Mouse (Mus musculus) forebrain, embryonic 14.5 days (tissue): ENCODE measurements around the gene Trim44. TPM values are rescaled to one million over a fixed set of nuclear protein-coding genes. Genes with fewer than 3 reads are reported as not detected.

Experiments
- ATAC-seq: fragments of 200-750 bp; cut with Nextera tagmentation; 2 replicates; pipeline ENCODE4 v1.8.0; 2017; ENCODE audit warnings: mild to moderate bottlenecking, moderate library complexity
- DNase-seq: peaks from one replicate; pipeline ENCODE4 v3.0.0-alpha.2; 2015; ENCODE audit warnings: low spot score
- H3K27ac ChIP-seq: fragments of 300-500 bp; sonication (generic); 2 replicates; pipeline ENCODE4 v1.5.1; 2014; ENCODE audit warnings: low read depth, mild to moderate bottlenecking, control low read depth, low read length, moderate library complexity
- H3K27me3 ChIP-seq: fragments of 300-500 bp; sonication (generic); replicated peaks from 2 replicates; pipeline ENCODE4 v1.6.1; 2014; ENCODE audit warnings: low read length, control low read depth, mixed read lengths; ENCODE audit not compliant: control insufficient read depth, insufficient read depth
- H3K36me3 ChIP-seq: fragments of 300-500 bp; sonication (generic); 2 replicates; pipeline ENCODE4 v1.6.1; 2014; ENCODE audit warnings: low read length, control low read depth; ENCODE audit not compliant: control insufficient read depth, insufficient read depth
- H3K4me1 ChIP-seq: fragments of 300-500 bp; sonication (generic); 2 replicates; pipeline ENCODE4 v1.6.1; 2014; ENCODE audit warnings: antibody characterized with exemption, low read length, control low read depth; ENCODE audit not compliant: control insufficient read depth, insufficient read depth
- H3K4me2 ChIP-seq: fragments of 300-500 bp; sonication (generic); 2 replicates; pipeline ENCODE4 v1.6.1; 2014; ENCODE audit warnings: mild to moderate bottlenecking, control low read depth, low read length
- H3K4me3 ChIP-seq: fragments of 300-500 bp; sonication (generic); 2 replicates; pipeline ENCODE4 v1.5.1; 2014; ENCODE audit warnings: low read depth, low read length, control low read depth
- H3K9ac ChIP-seq: fragments of 300-500 bp; sonication (generic); 2 replicates; pipeline ENCODE4 v1.6.1; 2014; ENCODE audit warnings: mild to moderate bottlenecking, low read length, control low read depth, moderate library complexity
- H3K9me3 ChIP-seq: fragments of 300-500 bp; sonication (generic); replicated peaks from 2 replicates; pipeline ENCODE4 v1.6.1; 2016; ENCODE audit warnings: low read length, control low read depth, mixed read lengths; ENCODE audit not compliant: control insufficient read depth
- WGBS: fragments of 180-500 bp; shearing (Covaris S2); extraction: QIAGEN DNeasy Blood & Tissue Kit; methylation state at CpG from one replicate; pipeline ENCODE4 v1.1.7; 2014; 5-methylcytosine and 5-hydroxymethylcytosine counted together
- polyA plus RNA-seq: library from polyadenylated mRNA; unstranded; fragments of >200 nt; fragmentation: Nextera tagmentation; extraction: Ambion mirVana; gene quantifications from 2 replicates; pipeline ENCODE4 v1.2.1, GENCODE M21; 2014

Gene Trim44
- polyA plus RNA-seq, 1 experiment from 2014 or later = 29.8 TPM

DNA sequence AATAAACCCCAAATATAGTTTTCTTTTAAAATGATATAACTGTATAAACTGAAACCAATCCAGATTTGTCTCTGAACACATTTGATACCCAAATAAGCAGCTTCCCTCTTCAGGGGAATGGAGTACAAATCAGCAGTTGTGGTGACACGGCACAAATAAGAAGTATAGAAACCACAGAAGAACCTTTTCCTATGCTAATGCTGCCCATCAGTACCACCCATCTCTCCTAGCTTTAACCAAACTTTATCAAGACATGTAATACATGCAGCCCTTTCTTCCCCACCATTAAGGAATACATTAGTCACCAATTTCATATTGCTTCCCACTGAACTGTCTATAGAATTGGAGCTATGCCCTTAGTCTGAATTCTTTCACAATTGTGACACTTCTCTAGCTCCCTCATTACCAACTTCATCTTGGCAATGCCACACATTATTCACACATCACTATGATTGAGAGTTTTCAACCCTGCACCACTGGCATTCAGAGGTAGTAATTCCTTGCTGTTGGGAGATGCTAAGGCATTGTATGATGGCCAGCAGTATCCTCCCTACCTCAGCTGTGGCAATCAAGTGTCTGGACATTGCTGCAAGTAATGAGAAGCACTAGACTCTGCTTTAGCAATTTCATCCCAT, 44.6 kb downstream of the Trim44 start:
- Histone ChIP-seq H3K4me1 (peaks cover 10% of the 10 kb centered on the region), H3K9me3 (no peaks in the 10 kb centered on the region), H3K36me3 (no peaks in the 10 kb centered on the region), H3K27me3 (no peaks in the 10 kb centered on the region), H3K27ac (no peak overlapping the region), H3K9ac (no peak overlapping the region), H3K4me2 (no peak overlapping the region), H3K4me3 (no peak overlapping the region)
- DNase-seq (no peak), ATAC-seq (no peak)
- WGBS = 94% methylated on average over 1 of the region's 1 CpGs

DNA sequence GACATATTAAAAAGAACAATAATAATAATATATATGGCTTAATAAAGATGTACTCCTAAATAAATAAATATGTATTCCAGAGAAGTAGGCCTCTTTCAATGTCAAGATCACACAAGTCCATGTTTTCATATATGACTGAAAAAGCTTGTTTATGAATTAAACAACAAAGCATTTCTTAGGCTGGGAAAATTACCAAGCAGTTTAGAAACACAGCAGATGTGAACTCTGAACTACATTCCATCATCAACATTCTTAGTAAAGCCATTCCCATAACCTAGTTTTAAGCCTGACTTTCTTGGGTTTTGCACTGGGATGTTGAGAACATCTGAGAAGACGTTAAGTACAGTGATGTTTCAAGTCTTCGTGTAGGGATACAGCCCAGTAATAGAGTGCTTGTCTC, 45.4 kb downstream of the Trim44 start:
- no peak overlapping the region for H3K4me2 ChIP-seq
- peaks cover under 1% of the 10 kb centered on the region; the same call in 1 of the 2 replicates for H3K36me3 ChIP-seq
- DNase-seq = no peak
- no peaks in the 10 kb centered on the region for H3K27me3 ChIP-seq
- H3K9me3 ChIP-seq = no peaks in the 10 kb centered on the region
- 81% methylated on average over 2 of the region's 2 CpGs for WGBS
- ATAC-seq = no peak
- no peak overlapping the region for H3K9ac ChIP-seq
- H3K4me3 ChIP-seq = no peak overlapping the region
- no peak overlapping the region for H3K27ac ChIP-seq
- H3K4me1 ChIP-seq = peaks cover 10% of the 10 kb centered on the region

DNA sequence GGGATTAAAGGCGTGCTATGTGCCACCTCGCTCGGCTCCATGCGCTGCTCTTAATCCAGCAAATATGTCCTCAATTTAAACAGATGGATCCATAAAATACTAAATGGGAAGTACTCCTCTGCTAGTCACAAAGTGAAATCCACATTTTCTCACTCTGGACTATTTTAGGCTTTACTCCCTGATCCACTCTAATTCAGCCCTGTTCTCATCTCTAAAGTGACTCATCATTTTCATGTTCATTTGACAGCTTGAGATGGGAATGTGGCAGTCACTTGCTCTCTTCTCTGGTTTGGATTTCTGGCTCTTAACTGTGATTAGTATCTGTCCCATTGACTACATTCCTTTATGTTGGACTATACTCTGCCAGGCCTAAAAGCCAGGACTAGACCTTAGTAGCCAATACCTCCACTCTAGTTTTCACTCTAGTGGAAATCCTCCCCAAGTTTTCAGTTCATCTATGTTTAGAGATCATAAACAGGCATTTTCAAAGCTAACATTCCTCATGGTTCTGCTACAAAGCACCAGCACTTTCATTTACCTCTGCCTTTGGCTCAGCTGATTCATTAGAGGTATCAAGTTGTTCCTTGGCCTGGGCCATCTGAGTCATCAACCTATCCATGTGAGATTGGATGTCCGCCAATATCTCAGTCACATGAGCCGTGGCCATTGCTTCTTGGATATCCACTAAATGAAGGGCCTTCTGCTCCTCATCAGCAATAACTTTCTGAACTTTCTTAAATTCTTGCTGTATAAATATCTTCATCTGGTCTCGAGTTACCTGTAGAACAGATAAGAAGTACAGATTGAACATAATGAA, 50.5 kb downstream of the Trim44 start:
- 93% methylated on average over 7 of the region's 7 CpGs for WGBS
- ATAC-seq = no peak
- Histone ChIP-seq H3K4me3 (no peak overlapping the region), H3K4me2 (no peak overlapping the region), H3K9ac (no peak overlapping the region), H3K27ac (no peak overlapping the region), H3K4me1 (peaks cover 4% of the 10 kb centered on the region), H3K36me3 (peaks cover 17% of the 10 kb centered on the region), H3K27me3 (no peaks in the 10 kb centered on the region), H3K9me3 (no peaks in the 10 kb centered on the region)
- no peak for DNase-seq

DNA sequence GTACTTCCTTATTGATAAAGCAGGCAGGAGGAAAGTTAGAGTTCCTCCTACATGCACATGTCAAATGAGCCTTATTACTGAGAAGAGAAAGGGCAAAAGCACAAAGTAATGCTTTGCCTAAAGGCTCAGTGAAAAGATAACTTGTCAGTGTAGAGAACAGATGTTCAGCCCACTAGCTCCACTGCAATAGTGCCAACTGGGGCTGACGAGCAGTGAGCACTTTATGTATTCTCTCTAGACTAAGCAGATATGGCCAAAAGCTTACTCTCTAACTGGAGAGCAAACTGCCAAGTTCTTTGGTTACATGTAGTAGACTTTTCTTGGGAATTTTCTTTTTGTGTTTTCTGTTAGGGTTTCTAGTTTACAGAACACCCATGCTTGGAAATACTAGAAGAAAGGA, 53.6 kb downstream of the Trim44 start:
- H3K4me3 ChIP-seq = no peak overlapping the region
- H3K4me1 ChIP-seq = no peaks in the 10 kb centered on the region
- ATAC-seq (no peak), DNase-seq (no peak)
- H3K9ac ChIP-seq = no peak overlapping the region
- H3K4me2 ChIP-seq = no peak overlapping the region
- H3K9me3 ChIP-seq = no peaks in the 10 kb centered on the region
- H3K27ac ChIP-seq = no peak overlapping the region
- H3K36me3 ChIP-seq = peaks cover 17% of the 10 kb centered on the region
- WGBS = 37% methylated on average over 1 of the region's 1 CpGs
- H3K27me3 ChIP-seq = no peaks in the 10 kb centered on the region

DNA sequence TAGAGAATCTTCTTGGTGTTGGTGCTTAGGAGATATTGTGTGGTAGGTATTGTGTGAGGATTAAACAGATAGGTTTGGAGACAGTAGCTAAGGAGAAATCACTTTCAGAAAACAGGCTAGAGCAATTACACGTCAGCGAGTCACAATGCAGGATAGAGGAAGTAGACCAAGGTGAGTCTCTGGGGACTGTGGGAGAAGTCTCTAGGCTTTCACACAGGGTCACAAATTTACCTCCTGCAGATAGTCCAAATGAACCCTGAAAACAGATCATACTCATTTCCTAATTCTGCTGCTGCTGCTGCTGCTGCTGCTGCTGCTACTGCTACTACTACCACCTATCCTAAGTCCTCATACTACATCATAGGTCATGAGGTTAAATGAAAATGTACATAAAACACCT, 66.2 kb downstream of the Trim44 start:
- H3K27me3 ChIP-seq = no peaks in the 10 kb centered on the region
- peaks cover 13% of the 10 kb centered on the region for H3K4me1 ChIP-seq
- H3K27ac ChIP-seq = no peak overlapping the region
- WGBS = 89% methylated on average over 2 of the region's 2 CpGs
- H3K4me2 ChIP-seq = no peak overlapping the region
- no peak for ATAC-seq
- no peaks in the 10 kb centered on the region; the same call in 1 of the 2 replicates for H3K36me3 ChIP-seq
- no peak for DNase-seq
- no peak overlapping the region for H3K9ac ChIP-seq
- H3K9me3 ChIP-seq = no peaks in the 10 kb centered on the region
- H3K4me3 ChIP-seq = no peak overlapping the region

DNA sequence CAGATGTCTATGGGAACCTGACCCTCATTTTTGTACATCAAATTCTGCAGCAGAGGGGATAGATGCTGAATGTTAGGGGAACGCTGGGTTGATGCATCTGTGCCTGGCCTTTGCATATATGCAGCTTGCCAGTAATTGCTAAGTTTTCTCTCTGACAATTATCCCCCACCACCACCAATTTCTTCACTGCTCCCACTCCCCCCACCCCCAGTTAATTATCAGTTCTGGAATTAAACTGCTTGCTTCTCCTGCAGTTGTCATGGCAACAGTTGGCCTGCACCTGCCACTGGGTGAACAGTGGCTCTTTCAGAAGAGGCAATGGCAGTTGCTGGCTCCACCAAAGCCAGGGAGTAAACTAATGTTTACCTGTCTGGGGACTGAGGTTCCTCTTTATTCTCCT, 70.8 kb downstream of the Trim44 start:
- 15% methylated on average over 1 of the region's 1 CpGs for WGBS
- Histone ChIP-seq H3K4me1 (peaks cover 14% of the 10 kb centered on the region), H3K27me3 (no peaks in the 10 kb centered on the region), H3K9me3 (no peaks in the 10 kb centered on the region), H3K36me3 (no peaks in the 10 kb centered on the region), H3K27ac (peak overlapping the region; percentile 58), H3K9ac (no peak overlapping the region), H3K4me3 (no peak overlapping the region), H3K4me2 (peak overlapping the region; percentile 10; the same call in 1 of the 2 replicates)
- peak; percentile 89 for DNase-seq
- peak; percentile 94 for ATAC-seq

DNA sequence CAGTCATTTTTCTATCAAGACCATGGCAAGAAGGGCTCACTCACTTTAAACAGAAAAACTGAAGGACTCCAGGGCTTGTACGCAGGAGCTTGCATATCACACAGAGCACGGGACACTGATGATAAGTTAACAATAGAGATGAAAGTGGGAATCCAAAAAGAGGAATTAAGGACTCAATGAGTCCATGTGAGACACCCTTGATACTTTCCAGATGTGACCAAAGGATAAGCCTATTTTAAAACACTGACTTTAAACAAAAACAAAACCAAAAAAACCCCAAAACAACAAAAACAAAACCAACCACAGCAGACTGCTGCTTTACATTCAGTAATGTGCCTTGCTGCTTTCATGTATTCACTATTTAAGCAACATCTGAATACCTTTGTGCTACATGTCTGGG, 75.7 kb downstream of the Trim44 start:
- Histone ChIP-seq H3K4me2 (no peak overlapping the region), H3K4me1 (peaks cover 6% of the 10 kb centered on the region), H3K9ac (no peak overlapping the region), H3K27me3 (no peaks in the 10 kb centered on the region), H3K36me3 (no peaks in the 10 kb centered on the region), H3K27ac (no peak overlapping the region), H3K4me3 (no peak overlapping the region), H3K9me3 (no peaks in the 10 kb centered on the region)
- WGBS = 80% methylated on average over 2 of the region's 2 CpGs
- ATAC-seq (no peak), DNase-seq (no peak)

DNA sequence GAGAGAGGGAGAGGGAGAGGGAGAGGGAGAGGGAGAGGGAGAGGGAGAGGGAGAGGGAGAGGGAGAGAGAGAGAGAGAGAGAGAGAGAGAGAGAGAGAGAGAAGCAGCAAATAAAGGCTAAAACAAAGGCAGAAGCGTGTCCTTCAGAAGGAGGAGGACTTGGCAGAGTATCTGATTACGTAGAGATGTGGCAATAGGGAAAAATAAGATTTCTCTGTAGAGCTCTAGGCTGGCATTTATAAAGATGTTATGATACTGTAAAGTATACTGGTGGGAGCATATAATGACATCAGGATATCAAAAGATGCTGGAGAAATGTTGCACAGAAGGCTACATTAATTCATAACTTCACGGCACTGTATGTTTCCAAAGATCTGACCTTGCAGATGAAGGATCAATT, 76.5 kb downstream of the Trim44 start:
- Histone ChIP-seq H3K36me3 (no peaks in the 10 kb centered on the region), H3K27ac (no peak overlapping the region), H3K9me3 (no peaks in the 10 kb centered on the region), H3K4me2 (no peak overlapping the region), H3K4me1 (no peaks in the 10 kb centered on the region), H3K27me3 (no peaks in the 10 kb centered on the region), H3K4me3 (no peak overlapping the region), H3K9ac (no peak overlapping the region)
- 82% methylated on average over 3 of the region's 3 CpGs for WGBS
- DNase-seq (no peak), ATAC-seq (no peak)

DNA sequence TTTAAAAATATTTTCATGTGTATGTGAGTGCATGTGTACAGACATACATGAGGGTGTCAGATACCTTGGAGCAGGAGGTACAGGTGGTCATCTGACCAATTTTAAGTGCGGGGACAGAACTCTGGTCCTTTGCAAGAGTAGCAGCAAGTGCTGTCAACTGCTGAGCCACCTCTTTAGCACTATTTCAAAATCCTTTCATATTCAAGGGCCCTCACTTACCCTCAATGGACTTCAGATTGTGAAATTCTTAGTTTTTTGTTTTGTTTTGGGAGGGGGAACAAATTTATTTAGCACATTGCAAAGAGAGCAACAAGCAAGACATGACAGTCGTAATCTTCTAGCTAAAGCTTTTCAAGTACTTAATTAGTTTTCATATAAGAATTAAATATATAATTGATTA, 81.7 kb downstream of the Trim44 start:
- Histone ChIP-seq H3K36me3 (no peaks in the 10 kb centered on the region), H3K9me3 (no peaks in the 10 kb centered on the region), H3K4me3 (no peak overlapping the region), H3K4me1 (peaks cover 9% of the 10 kb centered on the region), H3K9ac (no peak overlapping the region), H3K4me2 (no peak overlapping the region), H3K27ac (no peak overlapping the region), H3K27me3 (no peaks in the 10 kb centered on the region)
- ATAC-seq = no peak
- DNase-seq = no peak
- WGBS = 85% methylated on average over 2 of the region's 2 CpGs
